Mouse (Mus musculus): Measurements from ENCODE around the gene Sema4d.
"Not testable (repeated sequence)": the region's sequence is repeated elsewhere in the genome, so short reads cannot be mapped to it uniquely, and the experiment has no call there.

Sema4d gene

DNA sequence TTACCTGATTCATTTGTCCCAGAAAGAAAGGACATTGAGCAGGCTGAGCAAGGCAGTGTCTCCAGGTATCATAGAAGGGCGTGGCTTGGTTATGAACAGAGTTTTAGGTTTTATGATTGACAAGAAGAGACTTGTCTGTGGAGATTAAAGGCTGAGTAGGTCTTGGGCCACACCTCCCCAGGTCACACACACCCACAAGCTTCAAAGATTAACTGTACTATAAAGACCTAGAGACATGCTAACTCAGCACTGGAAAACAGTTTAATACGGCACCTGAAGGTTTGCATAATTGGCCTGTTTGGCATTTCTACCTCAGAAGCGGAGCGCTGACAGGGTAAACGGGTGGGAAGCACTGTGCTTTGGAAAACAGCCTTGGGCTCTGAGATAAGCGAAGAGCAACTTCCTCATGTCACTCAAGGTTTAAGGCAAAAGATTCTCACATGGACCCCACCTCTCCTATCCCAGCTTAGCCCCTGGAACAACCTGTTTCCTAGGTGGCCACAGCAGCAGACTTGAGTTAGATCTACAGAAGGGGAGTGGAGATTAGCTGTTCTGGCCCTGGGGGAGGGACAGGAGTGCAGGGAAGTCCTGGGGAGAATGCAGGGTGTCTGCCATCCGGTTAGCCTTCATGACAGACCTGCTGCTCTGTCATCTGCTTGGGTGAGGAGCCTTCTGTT lies 108.1 kb downstream of the Sema4d start:
- peak in 1 of 2 experiments; percentile 51 for DNase-seq (ENCODE audit: inconsistent age in 2 of 2, low spot score in 1 of 2)

DNA sequence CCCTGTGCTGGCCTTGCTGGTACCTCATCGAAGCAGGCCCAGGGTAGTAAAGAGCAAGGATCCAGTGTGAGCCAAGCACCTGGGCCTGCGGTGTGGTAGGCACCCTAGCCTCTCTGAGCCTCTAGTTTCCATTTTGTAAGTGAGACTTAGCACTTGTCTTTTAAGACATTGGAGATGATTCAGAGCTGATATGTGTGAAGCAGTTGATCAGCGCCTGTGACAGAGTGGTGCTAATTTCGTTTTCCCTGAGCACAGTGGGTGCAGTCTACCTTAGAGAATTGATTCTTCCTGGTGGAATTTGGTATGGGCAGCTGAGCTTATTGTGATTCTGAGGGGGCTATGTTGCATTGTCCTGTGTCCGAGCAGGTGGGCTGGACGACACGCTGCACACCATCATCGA lies 111.9 kb downstream of the Sema4d start:
- DNase-seq (ENCODE audit: inconsistent age in 2 of 2, low spot score in 1 of 2) = no peak

DNA sequence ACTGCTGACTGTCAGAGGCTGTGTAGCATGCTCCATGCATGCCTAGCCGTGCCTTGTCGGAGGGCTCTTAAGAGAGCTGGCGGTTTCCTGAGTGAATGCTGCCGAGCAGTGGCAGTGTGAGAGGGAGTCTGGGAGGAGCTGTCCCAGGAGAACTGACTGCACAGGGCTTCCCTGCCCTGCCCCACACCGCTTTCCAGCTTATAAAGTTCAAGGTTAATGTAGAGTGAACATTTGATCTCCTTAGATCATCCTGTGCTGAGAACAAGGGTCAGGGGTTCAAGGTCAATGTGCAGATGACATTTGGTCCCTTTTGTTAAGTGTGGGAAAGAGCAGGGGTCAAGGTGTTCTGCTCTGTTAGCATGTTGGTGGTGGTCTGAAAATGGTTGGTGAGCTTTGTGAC lies 112.5 kb downstream of the Sema4d start:
- DNase-seq (ENCODE audit: inconsistent age in 2 of 2, low spot score in 1 of 2) = peak; percentile 74 to 77

DNA sequence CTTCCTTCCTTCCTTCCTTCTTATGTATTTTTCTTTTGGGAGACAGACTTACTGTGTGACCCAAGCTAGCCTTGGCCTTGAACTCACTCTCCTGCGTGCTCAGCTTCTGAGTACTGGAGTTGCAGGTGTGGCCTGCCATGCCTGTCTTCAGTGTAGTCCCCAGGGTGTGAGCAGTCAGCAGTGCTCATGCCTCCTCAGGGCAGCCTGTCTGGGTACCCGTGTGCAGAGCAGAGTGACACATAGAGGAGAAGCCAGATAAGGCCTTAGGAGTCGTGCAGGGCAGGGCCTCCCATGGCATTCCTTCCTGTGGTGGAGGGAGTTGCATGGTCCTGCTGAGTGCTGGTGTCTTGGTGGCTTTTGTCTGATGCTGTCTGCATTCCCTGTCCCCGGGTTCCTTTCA lies 114.2 kb downstream of the Sema4d start:
- DNase-seq (ENCODE audit: inconsistent age in 2 of 2, low spot score in 1 of 2) = no peak

DNA sequence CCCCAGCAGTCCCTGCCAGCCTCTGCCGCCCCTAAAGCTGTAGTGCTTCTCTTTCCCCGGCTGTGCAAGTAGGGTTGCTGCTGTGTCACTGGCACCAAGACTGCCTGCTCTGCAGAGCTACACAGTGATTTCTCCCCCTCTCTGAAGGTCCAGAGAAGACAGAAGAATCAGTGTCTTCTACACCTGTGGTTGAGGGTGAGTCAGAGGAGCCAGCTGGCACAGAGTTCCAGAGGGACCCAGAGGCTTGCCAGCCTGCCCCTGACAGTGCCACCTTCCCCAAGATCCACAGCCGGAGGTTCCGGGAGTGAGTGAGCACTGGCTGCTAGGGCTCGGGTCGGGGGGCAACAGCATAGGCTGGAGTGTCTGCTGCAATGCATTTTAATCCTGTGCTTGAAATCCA lies 114.9 kb downstream of the Sema4d start:
- DNase-seq (ENCODE audit: inconsistent age in 2 of 2, low spot score in 1 of 2) = no peak

DNA sequence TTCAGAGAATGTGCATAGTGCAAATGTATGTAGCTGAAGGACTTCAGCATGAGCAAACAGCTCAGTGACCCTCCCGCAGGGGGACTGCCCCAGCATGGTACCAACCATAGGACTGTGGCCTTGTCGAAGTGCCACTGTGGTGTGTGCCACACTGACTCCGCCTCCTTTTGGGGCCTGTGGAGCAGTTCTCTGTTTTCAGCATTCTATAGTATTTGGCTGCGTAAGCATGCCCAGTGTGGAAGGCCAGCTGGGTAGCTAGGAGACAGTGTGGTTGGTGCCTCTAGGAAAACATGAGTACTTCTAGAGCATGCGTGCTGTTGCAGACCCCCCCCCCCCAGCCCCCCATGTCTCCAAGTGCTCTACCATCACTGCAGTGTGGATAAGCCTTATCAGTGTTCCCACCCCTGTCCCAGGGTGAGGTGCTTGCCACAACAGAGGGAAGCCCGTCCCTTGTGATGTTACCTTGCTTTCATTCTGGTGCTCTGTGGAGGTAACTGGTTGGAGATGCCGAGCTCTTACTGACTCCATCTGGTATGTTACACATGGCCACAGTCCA lies 115.8 kb downstream of the Sema4d start:
- DNase-seq (ENCODE audit: inconsistent age in 2 of 2, low spot score in 1 of 2) = no peak

DNA sequence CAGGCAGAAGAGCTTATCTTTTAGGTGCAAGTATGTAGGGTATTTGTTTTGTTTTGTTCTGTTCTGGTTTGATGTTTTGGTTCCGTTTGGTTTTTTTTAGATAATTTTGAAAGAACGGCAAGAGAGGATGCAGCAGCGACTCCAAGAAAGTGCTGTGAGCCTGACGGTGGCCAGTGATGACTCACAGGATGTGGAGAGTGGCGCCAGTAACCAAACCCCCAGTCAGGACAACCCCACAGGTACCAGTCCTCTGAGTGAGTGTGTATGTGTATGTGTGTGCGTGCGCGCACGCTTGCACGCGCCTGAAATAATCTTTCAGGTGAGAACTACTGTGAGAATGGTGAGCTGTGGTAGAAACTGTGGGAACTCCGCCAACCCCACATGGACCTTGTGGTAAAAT lies 116.5 kb downstream of the Sema4d start:
- DNase-seq (ENCODE audit: inconsistent age in 2 of 2, low spot score in 1 of 2) = no peak

DNA sequence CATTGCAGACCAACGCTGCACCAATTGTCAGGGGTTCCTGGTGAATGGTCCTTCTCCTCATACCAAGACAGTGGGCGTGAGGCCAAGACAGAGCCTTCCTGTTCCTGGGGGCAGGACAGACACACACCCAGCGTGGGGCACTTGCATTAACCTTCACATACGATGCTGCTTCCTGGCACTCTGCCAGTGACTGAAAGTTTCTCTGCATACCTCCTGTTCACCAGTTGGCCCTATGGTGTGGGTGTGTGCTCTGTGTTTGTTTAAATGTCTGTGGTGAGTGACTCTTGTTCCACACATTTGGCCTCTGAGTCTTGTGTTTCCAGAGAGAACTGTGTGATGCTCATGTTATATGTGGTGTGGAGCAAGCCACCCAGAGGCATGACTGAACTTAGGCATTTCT lies 116.9 kb downstream of the Sema4d start:
- no peak for DNase-seq (ENCODE audit: inconsistent age in 2 of 2, low spot score in 1 of 2)

DNA sequence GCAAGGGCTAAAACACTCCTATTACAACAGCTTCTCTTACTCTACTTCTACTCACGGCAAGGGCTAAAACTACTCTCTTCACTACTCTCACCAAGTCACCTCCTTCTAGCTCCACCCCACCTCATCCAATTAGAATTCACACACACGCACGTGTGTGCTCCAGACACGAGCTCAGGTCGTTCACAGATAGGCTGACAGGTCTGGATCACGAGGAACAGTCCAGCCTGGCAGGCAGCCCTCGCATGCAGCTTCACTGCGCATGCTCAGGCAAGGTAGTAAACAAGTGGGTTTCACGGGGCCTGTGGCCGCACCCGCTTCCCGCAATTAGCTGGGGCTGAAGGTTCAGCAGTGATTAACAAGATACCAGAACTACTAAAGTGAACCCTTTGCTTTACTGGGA lies 125.4 kb downstream of the Sema4d start:
- DNase-seq (ENCODE audit: inconsistent age in 2 of 2, low spot score in 1 of 2) = not testable (repeated sequence)

DNA sequence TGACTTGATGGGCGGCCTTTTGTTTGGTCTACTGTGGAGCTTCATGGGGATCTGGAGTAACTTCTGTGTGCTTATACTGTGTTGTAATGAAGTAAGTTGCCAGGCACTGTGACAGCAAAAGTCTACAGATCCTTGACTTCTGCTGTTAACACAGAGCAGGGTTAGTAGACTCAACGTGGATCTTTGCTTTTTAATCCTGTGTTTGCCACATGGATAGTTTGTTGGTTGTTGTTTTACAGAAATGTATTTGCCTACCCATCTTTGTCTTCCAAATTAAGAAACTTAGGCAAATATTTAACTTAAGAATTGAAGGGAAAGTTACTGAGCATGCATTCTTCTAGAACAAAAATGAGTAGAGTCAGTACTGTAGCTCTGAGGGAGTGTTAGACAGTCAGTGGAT lies 130.0 kb downstream of the Sema4d start:
- no peak for DNase-seq (ENCODE audit: inconsistent age in 2 of 2, low spot score in 1 of 2)

DNA sequence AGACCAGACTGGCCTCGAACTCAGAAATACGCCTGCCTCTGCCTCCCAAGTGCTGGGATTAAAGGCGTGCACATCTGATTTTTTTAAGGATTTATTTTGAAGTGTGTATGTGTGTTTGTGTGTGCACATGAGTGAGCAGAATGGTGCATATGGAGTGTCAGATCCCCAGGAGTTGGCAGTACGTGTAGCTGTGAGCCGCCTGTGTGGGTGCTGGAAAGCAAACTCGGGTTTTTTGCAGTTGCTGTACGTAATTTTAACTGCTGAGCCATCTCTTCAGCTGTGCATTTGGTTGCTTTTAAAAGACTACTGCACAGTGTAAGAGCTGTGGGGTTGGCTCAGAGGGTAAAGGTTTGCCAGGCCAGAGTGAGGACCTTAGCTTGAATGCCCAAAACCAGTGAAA lies 134.0 kb downstream of the Sema4d start:
- DNase-seq (ENCODE audit: inconsistent age in 2 of 2, low spot score in 1 of 2) = no peak

DNA sequence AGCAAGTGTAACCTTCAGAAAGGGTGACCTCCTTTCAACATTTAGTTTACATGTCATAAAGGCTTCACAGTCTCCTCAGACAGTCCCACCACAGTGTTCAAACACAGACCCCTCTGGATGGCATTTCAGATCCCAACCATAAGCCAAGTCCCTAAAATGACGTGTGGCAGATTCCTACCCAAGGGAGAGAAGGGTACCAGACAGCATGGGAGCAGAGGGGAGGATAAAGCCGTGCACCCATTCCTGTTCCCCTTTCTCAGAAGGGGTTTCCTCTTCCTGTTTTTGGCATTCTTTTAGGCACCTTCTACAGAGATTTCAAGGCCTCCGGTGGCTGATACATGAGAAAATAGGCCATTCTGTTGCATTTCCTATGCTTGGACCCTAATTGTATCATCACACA lies 135.5 kb downstream of the Sema4d start:
- no peak for DNase-seq (ENCODE audit: inconsistent age in 2 of 2, low spot score in 1 of 2)

DNA sequence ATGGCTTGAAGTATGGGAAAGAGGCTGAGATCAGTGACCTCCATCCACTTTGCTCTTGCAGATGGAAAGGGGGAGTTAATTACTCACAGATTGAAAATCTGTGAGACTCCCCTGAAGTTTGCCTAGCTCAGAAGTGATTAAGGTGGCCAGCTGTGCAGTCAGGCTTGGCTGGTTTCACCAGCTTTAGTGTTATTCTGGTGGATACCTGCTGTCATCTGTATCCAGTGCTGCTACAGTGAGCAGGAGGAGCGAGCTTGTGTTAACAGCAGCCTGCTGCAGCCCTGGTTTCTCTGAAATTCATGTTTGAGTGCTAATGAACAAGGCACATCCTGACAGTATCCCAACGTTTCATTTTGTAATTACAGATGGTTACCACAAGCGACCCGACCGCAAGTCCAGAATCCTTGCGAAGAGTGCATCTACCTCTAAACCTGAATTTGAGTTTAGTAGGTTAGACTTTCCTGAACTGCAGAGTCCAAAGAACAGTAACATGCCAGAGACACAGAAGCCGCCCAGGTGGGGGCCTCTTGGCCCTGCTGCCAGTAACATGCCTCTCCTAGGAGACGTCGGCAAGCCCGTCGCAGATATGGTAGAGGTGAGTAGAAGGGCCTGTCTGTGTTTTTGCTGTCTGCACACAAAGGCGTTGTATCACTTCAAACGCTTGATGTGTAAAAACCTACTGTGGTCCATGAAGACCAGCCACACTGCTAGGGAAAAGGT lies 136.9 kb downstream of the Sema4d start:
- no peak for DNase-seq (ENCODE audit: inconsistent age in 2 of 2, low spot score in 1 of 2)

DNA sequence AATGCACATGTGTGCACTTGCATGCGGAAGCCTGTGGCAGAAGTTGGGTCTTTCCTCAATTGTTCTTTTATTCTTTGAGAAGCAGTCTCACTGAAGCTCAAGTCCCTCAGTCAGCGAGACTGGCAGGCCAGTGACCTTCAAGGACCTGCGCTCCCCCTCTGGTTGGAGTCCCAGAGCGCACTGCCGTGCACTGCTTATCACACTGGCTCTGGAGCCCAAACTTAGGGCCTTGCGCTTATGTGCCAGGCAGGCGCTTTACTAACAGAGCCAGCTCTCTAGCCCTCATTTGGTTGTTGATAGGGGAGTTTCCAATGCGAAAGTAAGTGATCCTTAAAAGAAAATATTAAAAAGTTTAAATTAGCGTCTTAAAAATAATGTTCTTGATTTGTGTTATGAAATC lies 139.6 kb downstream of the Sema4d start:
- no peak for DNase-seq (ENCODE audit: inconsistent age in 2 of 2, low spot score in 1 of 2)

DNA sequence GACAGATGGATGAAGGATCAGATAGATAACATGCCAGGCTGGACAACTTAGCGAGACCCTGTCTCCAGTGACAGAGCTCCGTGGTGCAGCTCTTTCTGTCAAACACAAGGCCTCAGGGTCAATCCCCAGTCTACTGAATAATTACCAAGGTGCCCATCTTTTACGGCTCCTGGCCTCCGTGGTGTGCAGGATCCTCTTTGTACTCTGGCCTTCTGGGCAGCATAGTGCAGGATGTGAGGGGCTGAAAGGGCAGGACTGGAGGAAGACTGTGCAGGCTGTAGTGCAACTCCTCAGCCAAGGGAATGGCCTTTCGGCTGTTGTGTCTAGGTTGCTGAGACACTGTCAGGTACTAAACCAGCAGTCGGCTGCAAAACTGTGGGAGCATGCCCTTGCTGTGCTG lies 140.4 kb downstream of the Sema4d start:
- DNase-seq (ENCODE audit: inconsistent age in 2 of 2, low spot score in 1 of 2) = no peak

DNA sequence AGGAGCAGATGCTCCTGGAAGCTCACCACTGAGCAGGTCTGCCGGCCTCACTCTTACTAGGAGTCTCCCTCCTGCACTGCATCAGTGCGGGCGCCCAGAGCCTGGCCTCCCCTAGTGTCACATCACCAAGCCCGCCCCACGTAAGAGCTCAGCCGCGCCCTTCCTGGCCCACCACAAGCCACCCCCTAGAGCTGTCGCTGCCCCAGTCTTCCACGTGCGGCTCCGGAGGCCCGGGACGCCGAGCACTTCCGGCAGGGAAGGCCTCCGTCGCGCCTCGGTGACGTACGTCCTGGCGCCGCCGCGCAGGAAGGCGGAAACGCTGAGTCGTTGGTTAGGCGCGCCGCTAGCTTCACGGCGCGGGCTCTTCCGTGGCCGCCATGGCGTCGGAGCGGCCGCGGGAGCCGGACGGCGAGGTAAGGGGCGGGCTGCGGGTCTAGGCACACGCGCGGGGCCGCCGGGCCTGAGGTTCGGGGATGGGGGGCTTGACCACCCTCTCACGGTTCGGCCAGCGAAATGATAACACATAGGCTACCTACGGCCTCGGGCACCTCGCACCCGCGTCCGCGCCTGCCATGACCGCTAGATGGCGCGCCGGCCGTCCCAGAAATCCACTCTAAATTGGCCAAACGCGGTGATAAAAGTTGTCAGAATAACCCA lies 142.0 kb downstream of the Sema4d start, which contains the start of gene Secisbp2:
Gene Secisbp2, plus strand, starts transcription at position 290 of the 657 bp plus-strand sequence.
- peak; percentile 95 to 98 for DNase-seq (ENCODE audit: inconsistent age in 2 of 2, low spot score in 1 of 2)

DNA sequence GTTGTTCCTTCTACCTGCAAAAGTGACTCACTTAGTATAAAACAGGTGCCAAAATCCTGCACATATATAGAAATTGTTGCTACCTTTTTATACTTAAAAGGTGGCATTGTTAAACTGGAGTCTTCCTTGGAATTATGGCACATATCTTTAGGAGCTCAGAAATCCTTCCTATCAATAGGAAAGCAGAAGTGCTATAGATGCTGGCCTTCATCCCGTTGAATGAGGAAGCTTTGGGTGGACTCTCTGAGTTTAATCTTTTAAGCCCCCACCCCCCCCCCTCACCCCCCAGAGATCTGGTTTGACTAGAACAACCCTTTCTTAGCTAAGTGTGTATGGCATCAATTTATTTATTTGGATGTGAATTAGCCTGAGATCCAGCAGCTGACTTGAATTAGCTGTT lies 143.8 kb downstream of the Sema4d start:
- no peak for DNase-seq (ENCODE audit: inconsistent age in 2 of 2, low spot score in 1 of 2)

DNA sequence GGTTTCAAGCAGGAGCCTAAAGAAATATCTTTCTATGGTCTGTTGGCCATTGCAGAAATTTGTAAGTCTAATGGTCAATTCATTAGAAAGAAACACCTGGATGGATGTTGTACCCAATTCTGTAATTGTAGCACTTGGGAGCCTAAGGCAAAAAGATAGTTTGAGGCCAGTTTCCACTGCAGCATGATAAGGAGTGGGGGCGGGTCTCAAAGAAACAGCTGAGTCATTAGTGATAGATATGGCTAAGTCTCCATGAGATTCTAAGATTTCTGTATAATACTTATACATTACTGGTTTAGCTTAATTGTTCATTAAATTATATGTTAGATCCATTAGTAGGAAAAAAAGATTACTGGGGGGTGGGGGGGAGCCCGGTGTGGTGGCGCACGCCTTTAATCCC lies 145.3 kb downstream of the Sema4d start:
- DNase-seq (ENCODE audit: inconsistent age in 2 of 2, low spot score in 1 of 2) = no peak

DNA sequence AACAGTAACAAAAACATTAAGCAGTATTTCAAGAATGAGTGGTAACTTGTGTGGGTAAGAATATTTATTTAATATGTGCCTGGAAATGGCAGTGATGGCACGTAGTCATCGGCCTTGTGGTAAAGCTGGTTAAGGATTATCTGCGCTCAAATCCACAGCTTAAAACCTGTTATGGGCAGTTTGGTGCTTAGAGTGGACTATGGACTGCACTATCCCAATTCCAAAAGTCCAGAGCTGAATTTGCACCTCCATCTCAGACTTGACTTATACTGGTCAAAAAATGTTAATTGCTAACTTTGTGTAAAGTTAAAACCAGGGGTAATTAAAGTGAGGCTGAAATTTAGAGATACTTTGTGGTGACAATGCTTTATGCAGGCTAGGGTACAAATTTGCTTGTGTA lies 145.8 kb downstream of the Sema4d start:
- no peak for DNase-seq (ENCODE audit: inconsistent age in 2 of 2, low spot score in 1 of 2)

DNA sequence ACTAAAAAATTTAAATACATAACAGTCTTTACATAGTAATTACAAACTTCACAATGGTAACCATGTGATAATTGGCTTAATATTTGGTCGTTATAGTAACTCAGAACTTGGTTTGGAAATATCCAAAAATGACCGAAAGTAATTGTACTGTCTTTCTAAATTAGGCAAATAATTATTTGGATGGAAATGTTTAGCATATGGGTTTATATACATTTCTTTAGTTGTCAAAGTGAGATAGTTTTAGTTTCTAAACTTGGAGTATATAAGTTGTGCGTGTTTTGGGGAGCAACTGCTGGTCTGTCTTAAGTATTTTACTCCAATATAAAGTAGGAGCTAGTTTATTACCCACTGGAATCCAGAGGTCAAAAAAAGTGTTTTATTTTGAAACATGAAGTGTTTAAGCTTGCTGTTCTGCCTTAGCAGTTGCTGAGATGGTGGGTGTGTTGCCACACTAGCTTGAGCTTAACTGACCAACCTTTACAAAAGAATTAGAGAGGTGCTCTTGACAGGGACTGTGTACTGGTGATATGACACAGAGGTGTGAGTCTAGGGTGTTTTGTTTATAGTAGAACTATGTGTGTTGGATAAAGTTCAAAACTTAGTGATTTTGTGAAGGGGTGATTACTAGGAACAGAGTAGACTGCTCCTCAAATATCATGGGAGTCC lies 147.1 kb downstream of the Sema4d start:
- no peak for DNase-seq (ENCODE audit: inconsistent age in 2 of 2, low spot score in 1 of 2)

DNA sequence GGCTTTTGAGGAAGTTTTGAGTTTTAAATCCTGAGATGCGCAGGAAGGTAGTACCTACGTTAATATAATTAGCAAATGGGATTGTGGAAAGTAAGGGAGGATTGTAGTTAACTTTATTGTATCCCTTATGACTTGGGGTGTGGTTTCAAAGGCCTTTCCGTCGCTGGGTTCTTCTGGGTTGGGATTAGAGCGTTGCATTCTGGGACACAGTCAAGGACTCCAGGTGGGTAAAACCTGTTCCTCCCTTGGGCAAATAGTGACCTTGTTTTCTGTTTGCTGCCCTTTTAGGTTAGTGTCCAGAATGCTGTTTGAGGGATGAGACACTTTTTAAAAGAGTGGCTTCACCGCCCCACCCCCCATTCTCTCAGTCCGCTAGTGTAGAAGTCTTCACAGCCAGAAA lies 147.7 kb downstream of the Sema4d start:
- peak in 1 of 2 experiments; percentile 56 for DNase-seq (ENCODE audit: inconsistent age in 2 of 2, low spot score in 1 of 2)

Data from adrenal gland, adult (tissue).